Mouse (Mus musculus): ENCODE measurements around the gene Angptl2.

DNA sequence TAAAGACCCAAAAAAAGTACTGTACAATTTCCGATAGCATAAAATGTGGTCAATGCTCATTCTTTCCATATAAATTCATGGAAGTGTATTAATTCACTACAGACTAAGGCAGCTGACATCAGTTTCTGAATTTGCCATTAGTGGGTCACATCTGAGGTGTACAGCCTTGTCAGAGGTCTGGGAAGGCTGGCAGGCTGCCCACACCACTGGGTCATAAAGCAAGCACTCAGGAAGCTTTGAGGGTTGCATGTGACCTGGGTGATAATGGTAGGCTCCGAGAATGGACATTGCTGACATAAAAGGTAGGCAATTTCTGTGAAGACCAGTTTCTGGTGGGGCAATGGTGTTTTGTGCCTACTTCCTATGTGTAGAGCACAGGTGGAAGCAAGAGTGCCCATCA lies 28.0 kb upstream of the Angptl2 start:
- no peak for TF ChIP-seq CTCF (IDR thresholded peaks at IDR 0.05; ENCODE audit: control insufficient read depth, insufficient read depth, low read length)
- no peak for TF ChIP-seq POLR2A (IDR thresholded peaks at IDR 0.05; ENCODE audit: borderline replicate concordance, control insufficient read depth, low read depth, low read length)
